Mouse (Mus musculus): Measurements from ENCODE around the gene Zfp518b. TPM values are rescaled to one million over a fixed set of nuclear protein-coding genes. Genes with fewer than 3 reads are reported as not detected.

The Zfp518b gene
- total and polyA plus RNA-seq, 3 experiments: not detected

DNA sequence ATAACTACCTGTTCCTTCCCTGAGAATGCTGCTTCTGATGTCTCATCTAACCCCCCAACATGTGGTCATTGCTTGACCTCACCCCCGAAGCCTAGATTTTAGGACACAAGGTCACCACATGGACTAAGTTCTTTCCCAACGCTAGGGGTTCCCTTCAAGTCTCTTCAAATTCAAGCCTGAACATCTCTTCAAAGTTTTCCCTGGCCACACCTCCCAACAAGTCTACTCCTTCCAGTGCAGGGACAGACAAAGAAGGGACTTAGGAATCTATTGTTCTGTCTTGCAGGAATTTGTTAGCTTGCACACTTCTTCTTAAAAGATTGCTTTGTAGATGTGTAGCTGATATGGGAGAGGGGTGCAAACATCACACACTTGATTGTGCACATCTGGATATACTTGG is 17.5 kb upstream of the Zfp518b start:
- DNase-seq (ENCODE audit: low read depth, low spot score): no peak
- H3K36me3 ChIP-seq (ENCODE audit: control insufficient read depth in 1 of 2, insufficient read depth in 2 of 2, low read length in 2 of 2): no peaks in the 10 kb centered on the region
- H3K27me3 ChIP-seq (ENCODE audit: control insufficient read depth in 1 of 2, insufficient read depth in 2 of 2, low read length in 2 of 2): no peaks in the 10 kb centered on the region
- H3K4me1 ChIP-seq (ENCODE audit: control insufficient read depth in 1 of 2, insufficient read depth in 2 of 2, low read length in 2 of 2): no peaks in the 10 kb centered on the region
- H3K9ac ChIP-seq (ENCODE audit: control insufficient read depth, low read depth, low read length, poor library complexity, severe bottlenecking): no peak overlapping the region
- no peak overlapping the region for H3K4me3 ChIP-seq (ENCODE audit: control insufficient read depth in 1 of 2, insufficient read depth in 1 of 2, low read depth in 2 of 2, low read length in 2 of 2)
- H3K27ac ChIP-seq (ENCODE audit: control insufficient read depth, low read depth, low read length): no peak overlapping the region
- TF ChIP-seq CTCF (IDR thresholded peaks at IDR 0.05 in 2 of 3, conservative IDR thresholded peaks at IDR 0.05 in 1 of 3; ENCODE audit: control insufficient read depth in 1 of 3, insufficient read depth in 1 of 3, low read depth in 2 of 3, low read length in 3 of 3, poor library complexity in 1 of 3, severe bottlenecking in 1 of 3) (no peak), ELF1 (IDR thresholded peaks at IDR 0.05; ENCODE audit: low read depth, low read length) (no peak), TBP (IDR thresholded peaks at IDR 0.05; ENCODE audit: low read depth, low read length) (no peak), TAL1 (IDR thresholded peaks at IDR 0.05; ENCODE audit: low read length) (no peak), HCFC1 (IDR thresholded peaks at IDR 0.05; ENCODE audit: low read depth, low read length) (no peak), JUND (IDR thresholded peaks at IDR 0.05; ENCODE audit: low read depth, low read length) (no peak), SMC3 (IDR thresholded peaks at IDR 0.05; ENCODE audit: low read depth, low read length) (no peak), EP300 (IDR thresholded peaks at IDR 0.05; ENCODE audit: low read depth in 1 of 2, low read length in 2 of 2) (no peak), UBTF (IDR thresholded peaks at IDR 0.05; ENCODE audit: borderline replicate concordance, insufficient read depth, low read depth, low read length) (no peak), ZNF384 (IDR thresholded peaks at IDR 0.05; ENCODE audit: low read depth, low read length) (no peak), MYB (IDR thresholded peaks at IDR 0.05; ENCODE audit: low read depth, low read length) (no peak), BHLHE40 (IDR thresholded peaks at IDR 0.05; ENCODE audit: borderline replicate concordance, low read depth, low read length) (no peak), POLR2AphosphoS2 (IDR thresholded peaks at IDR 0.05; ENCODE audit: low read length) (no peak), CHD2 (IDR thresholded peaks at IDR 0.05; ENCODE audit: low read length) (no peak), MAX (IDR thresholded peaks at IDR 0.05; ENCODE audit: low read length) (no peak), POLR2A (IDR thresholded peaks at IDR 0.05; ENCODE audit: control insufficient read depth in 1 of 2, insufficient read depth in 1 of 2, low read depth in 1 of 2, low read length in 2 of 2, poor library complexity in 1 of 2) (no peak)
- H3K9me3 ChIP-seq (replicated peaks; ENCODE audit: insufficient read depth, low read length): no peaks in the 10 kb centered on the region
- no peaks in the 10 kb centered on the region for H3K79me2 ChIP-seq (ENCODE audit: control insufficient read depth, insufficient read depth, low read length, poor library complexity)

DNA sequence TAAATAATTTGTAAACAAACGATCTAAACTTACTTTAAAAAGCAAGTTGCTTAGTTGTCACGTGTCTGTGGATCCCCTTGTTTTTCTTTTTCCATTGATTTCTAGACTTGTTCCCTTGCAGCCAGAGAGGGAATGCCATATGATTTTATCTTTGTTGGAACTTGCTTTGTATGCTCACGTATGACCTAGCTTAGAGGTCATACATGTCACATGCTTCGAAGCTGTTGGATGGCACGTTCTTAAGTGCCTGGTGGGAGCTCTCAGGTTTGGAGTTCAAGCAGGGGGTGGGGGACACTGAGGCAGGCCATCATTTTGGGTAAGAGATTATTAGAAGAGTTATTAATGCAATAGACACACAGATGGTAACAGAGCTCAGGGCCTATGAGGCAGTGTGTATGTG is 13.8 kb upstream of the Zfp518b start:
- no peaks in the 10 kb centered on the region for H3K9me3 ChIP-seq (replicated peaks; ENCODE audit: insufficient read depth, low read length)
- H3K79me2 ChIP-seq (ENCODE audit: control insufficient read depth, insufficient read depth, low read length, poor library complexity): no peaks in the 10 kb centered on the region
- DNase-seq (ENCODE audit: low read depth, low spot score): no peak
- no peak overlapping the region for H3K9ac ChIP-seq (ENCODE audit: control insufficient read depth, low read depth, low read length, poor library complexity, severe bottlenecking)
- no peaks in the 10 kb centered on the region for H3K27me3 ChIP-seq (ENCODE audit: control insufficient read depth in 1 of 2, insufficient read depth in 2 of 2, low read length in 2 of 2)
- no peak overlapping the region for H3K4me3 ChIP-seq (ENCODE audit: control insufficient read depth in 1 of 2, insufficient read depth in 1 of 2, low read depth in 2 of 2, low read length in 2 of 2)
- TF ChIP-seq EP300 (IDR thresholded peaks at IDR 0.05; ENCODE audit: low read depth in 1 of 2, low read length in 2 of 2) (no peak), RAD21 (IDR thresholded peaks at IDR 0.05; ENCODE audit: low read depth, low read length) (no peak), HCFC1 (IDR thresholded peaks at IDR 0.05; ENCODE audit: low read depth, low read length) (no peak), ZC3H11A (IDR thresholded peaks at IDR 0.05; ENCODE audit: low read depth, low read length) (no peak), CHD1 (IDR thresholded peaks at IDR 0.05; ENCODE audit: low read depth, low read length) (no peak), SMC3 (IDR thresholded peaks at IDR 0.05; ENCODE audit: low read depth, low read length) (no peak), CTCF (IDR thresholded peaks at IDR 0.05 in 2 of 3, conservative IDR thresholded peaks at IDR 0.05 in 1 of 3; ENCODE audit: control insufficient read depth in 1 of 3, insufficient read depth in 1 of 3, low read depth in 2 of 3, low read length in 3 of 3, poor library complexity in 1 of 3, severe bottlenecking in 1 of 3) (no peak), MXI1 (IDR thresholded peaks at IDR 0.05; ENCODE audit: low read depth, low read length) (no peak), MAFK (IDR thresholded peaks at IDR 0.05; ENCODE audit: borderline replicate concordance, low read depth, low read length) (no peak), POLR2AphosphoS2 (IDR thresholded peaks at IDR 0.05; ENCODE audit: low read length) (no peak), USF2 (IDR thresholded peaks at IDR 0.05; ENCODE audit: borderline replicate concordance in 1 of 2, insufficient read depth in 1 of 2, low read depth in 1 of 2, low read length in 2 of 2) (no peak), E2F4 (IDR thresholded peaks at IDR 0.05; ENCODE audit: borderline replicate concordance, low read depth, low read length) (no peak), CHD2 (IDR thresholded peaks at IDR 0.05; ENCODE audit: low read length) (no peak), POLR2A (IDR thresholded peaks at IDR 0.05; ENCODE audit: control insufficient read depth in 1 of 2, insufficient read depth in 1 of 2, low read depth in 1 of 2, low read length in 2 of 2, poor library complexity in 1 of 2) (no peak), SIN3A (IDR thresholded peaks at IDR 0.05; ENCODE audit: low read length) (no peak), MYB (IDR thresholded peaks at IDR 0.05; ENCODE audit: low read depth, low read length) (no peak), GABPA (IDR thresholded peaks at IDR 0.05; ENCODE audit: low read depth, low read length) (no peak), JUND (IDR thresholded peaks at IDR 0.05; ENCODE audit: low read depth, low read length) (no peak), ZNF384 (IDR thresholded peaks at IDR 0.05; ENCODE audit: low read depth, low read length) (no peak)
- H3K27ac ChIP-seq (ENCODE audit: control insufficient read depth, low read depth, low read length): no peak overlapping the region
- H3K4me1 ChIP-seq (ENCODE audit: control insufficient read depth in 1 of 2, insufficient read depth in 2 of 2, low read length in 2 of 2): no peaks in the 10 kb centered on the region
- H3K36me3 ChIP-seq (ENCODE audit: control insufficient read depth in 1 of 2, insufficient read depth in 2 of 2, low read length in 2 of 2): no peaks in the 10 kb centered on the region
